Mouse (Mus musculus): ENCODE measurements at regions not wholly inside any gene's neighbourhood (a gene's known extent, or its start where the extent isn't known, plus 50 kb on each side); places are given as distances from the start of the nearest gene placed in this dataset.

GRCm38 (mm10) chr16:95057596-95057995 lies 60.1 kb upstream of the Kcnj6 start:
- DNase-seq: no peak

DNA sequence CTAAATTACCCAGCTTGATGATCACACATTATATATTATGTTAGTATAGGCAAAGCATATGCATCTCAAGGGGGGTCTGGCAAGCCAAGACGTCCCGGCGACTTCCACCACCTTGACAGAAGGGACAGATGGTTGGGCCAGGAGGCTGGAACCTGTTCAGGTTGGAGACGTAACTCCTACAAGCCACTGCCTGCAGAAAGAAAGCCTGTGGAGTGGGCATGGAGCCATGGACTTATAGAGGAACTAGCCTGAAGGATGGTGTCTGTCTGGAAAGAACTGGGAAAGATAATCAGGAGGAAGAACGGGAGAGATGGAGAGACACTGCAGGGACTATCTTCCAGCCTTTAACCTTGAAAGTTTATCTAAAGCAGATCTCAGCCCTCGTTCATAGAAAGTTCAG lies 66.9 kb upstream of the Kcnj6 start:
- DNase-seq: no peak

DNA sequence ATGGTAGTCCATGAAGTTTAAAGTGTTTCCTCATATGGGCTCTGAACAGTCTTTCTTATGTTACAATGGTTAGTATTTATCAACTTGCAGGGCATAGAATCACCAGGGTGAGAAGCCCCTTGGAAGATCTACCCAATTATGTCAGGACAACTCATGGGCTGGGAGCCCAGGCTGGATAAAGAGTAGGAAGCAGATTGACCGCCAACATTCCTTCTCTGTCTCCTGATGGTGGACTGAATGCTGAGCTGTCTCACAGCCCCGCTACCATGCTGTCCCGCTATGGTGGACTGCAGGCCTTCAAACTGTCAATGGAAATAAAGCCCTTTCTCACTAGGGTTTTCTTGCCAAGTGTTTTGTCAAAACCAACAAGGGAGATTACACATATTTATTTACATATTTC lies 69.2 kb upstream of the Kcnj6 start:
- DNase-seq: no peak

DNA sequence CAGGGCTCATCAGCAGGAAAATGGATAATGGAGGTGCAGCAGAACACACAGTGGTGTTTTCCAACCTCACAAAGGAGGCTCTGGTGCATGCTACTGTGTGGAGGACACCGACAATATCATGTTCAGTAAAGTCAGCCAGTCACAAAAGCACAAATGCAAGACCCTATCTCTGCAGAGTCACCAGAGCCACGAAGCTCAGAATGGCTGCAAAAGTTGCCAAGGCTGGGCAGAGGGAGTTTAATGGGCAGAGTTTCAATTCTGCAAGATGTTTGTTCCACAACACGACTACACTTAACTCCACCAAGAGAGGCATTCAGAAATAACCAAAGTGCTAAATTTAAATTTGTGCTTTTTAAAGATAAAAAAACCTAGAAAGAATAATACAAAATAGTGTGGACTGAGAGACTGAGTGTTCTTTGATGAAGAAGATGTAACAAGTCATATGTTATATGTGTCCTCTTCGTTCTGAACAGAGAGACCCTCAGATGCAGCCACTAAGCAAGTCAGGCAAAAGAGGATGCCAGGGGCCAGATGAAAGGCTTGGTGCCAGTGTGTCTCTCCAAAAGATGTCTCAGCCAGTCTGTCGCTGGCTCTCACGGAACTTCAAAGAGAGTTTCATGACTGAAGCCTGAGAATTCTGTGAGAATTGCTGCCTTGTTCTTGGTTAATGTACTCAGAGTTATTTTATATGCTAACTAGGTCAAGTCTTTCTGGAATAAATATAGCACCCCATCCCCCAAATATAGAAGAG lies 95.1 kb upstream of the Kcnj6 start:
- DNase-seq: no peak

- DNase-seq: peak; percentile 7
These were observed 96.3 kb upstream of the Kcnj6 start for GRCm38 (mm10) chr16:95093753-95094152.

- DNase-seq: no peak
These were observed 103.5 kb upstream of the Kcnj6 start for GRCm38 (mm10) chr16:95100954-95101353.

DNA sequence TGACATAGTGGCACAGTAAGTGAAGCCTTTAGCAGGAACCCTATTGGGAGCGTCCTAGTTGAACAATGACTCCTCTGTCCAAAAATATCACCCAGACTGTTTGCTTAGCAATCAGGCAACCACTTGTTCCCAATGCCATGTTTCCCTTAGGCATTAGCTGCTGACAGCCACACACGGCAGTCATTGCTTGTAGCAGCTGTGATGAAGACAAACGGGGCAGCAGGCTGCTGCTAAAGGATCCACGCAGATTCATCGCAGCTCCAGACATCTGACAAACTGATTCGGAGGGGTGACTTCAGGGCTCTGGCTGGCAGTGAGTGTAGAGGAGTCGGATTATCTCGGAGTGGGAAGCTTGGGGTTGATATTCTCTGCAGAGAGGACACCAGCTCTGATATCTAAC lies 120.0 kb upstream of the Kcnj6 start:
- no peak for DNase-seq

GRCm38 (mm10) chr16:95119293-95119692 lies 121.8 kb upstream of the Kcnj6 start:
- DNase-seq: no peak

- DNase-seq: no peak
These were observed 124.5 kb upstream of the Kcnj6 start for GRCm38 (mm10) chr16:95122048-95122447.

GRCm38 (mm10) chr16:95127616-95128015 lies 129.7 kb upstream of the Kcnj15 start:
- no peak for DNase-seq

GRCm38 (mm10) chr16:95131815-95132214 lies 125.5 kb upstream of the Kcnj15 start:
- no peak for DNase-seq

DNA sequence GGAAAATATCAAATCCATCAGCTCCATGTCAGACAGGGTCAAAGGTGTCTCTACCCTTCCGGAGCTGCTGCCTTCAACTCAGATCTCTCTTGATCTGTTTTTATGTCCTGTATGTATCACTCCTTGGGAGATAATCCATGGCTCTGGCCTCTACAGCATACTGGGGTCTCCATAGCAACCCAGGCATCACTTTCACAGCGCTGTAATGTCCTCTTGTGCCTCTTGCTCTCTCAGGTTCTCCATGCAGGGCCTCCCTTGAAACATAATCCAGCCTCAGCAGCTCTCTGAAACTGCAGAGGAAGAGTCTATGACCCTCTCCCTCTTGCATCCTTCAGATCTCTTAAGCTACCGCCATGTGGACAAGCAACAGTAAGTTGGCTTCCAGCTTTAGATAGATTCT lies 118.5 kb upstream of the Kcnj15 start:
- no peak for DNase-seq

DNA sequence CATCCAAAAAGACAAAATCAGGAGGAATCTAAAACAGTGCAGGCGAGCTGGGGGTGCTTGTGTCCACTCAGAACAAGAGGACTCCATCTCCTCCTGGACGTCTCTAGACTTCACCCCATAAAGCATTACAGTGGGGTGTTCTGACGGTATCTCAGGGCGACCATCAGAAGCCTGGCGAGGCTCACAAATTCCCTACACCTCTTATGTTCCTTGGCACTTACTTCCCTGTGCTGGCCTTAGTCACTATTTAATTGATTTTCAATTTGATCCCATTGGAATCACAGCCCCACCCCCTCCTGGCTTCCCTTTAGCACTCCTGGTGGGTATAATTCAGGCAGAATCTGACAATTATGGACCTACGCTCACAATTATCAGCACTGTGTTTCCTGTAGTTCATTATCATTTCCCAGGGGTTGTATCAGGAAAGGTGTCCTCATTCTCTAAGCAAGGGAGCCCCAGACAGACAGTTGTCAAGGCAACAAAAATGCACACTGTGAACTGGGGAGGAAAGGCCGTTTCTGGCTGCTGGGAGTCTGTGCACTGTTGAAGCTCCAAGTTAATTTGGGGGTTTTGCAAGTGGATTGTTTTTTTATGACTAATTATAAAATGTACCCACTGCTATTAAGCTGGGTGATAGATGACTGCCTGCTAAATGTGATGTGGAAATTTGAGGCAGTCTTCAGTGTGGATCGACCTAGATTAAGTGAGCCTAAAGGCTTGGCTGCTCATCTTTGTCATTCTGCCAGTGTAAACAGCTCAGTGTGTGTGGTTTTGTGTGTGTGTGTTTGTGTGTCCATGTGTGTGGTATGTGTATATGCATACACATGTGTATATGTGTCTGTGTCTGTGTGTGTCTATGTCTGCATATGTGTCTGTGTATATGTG lies 115.6 kb upstream of the Kcnj15 start:
- no peak for DNase-seq

DNA sequence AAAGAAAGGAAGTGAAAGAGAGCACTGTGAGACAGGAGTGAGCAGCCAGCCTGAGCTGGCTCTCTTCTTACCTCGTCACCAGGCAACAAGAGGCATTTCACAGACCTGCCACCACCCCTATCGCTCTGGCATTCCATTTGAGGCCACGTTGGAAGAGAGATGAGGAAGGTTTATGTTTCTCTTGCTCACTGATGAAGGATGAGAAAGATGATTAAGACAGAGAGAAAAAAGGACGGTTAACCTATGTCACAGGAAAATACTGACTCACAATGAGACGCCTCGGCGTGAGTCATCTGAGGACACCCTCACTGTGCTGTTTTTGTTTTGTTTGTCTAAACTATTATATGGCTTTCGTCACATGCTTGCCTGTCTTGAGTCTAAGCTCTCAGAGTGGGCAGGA lies 106.9 kb upstream of the Kcnj15 start:
- DNase-seq: no peak

DNA sequence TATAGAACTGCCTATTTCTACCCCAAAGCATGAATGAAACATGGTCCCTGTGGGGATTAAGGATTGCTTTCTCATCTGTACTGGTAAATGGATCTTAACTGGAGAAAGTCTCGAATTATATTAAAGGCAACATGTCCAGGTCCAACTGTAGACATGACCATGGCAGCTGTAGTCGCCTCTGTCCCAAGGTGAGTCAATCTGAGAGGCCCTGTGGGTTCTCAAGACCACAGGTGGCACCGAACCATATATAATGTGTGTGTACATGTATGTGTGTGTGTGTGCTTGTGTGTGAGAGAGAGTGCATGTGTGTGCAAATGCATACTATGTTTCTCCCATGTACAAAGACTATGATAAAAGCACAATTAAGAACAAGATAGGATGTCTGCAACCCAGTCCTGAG lies 105.9 kb upstream of the Kcnj15 start:
- no peak for DNase-seq

GRCm38 (mm10) chr16:95151914-95152313 lies 105.4 kb upstream of the Kcnj15 start:
- DNase-seq: no peak

DNA sequence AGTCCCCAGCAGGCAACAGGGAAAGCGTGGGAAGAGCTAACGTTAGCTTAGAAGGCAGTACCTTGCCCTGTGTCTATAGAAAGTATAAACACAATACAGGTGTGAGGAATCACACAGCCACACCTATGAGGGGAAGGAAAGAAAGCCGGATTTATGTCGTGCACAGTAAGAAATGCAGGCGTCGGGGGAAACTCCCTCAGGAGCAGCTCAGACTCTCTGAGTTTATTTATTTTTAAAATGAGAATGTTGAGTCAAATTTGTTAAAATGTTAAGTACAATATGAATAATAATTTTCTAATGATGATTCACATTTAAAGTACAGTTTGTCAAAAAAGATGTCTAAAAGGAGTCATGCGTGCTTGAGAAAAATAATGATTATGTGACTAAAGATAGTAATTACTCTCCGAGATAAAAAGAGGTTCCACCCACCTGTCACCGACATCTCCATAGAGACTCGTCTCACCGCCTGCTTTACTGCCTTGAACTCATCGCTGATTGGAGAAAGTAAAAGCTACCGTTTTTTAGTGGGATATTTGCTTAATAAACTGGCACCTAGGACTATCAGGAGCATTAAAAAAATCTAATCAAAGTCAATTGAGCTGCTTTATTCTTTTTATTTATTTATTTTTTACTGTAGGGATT lies 104.5 kb upstream of the Kcnj15 start:
- DNase-seq: no peak

DNA sequence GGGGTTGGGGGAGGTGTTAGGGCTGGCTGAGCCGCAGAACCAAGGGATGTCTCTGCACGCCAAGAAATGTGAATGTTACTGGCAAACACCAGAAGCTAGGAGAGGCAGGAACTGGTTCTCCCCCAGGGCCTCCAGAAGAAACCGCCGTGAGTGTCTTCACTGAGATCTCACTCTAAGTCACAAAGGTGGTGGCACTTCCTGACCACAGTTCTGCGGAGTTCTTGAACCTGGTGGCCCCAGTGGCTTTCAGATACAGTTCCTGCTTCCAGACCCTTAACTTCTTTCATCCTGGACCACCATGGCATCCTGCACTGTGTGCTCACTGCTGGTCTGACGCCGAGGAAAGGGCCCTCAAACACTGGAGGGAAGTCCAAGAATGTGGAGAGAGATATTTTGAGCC lies 89.0 kb upstream of the Kcnj15 start:
- no peak for DNase-seq

DNA sequence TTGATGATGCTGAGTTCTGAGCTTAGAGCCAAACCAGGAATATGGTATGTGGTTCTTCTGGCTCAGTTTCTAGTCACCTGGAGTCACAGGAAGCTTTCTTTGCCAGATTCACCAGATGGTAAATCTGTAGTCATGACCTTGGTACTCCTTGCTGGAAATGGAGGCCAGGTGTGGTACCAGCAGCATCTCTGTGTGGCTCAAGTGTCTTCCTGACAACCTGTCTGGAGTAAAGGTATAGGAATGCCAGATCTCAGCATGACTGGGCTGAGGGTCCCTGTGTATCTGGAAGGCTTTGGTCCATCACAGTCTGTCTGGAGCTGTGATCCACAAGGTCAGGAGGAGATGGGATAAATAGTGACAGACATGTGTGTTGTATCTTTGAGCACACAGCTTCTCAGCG lies 88.0 kb upstream of the Kcnj15 start:
- DNase-seq: no peak

DNA sequence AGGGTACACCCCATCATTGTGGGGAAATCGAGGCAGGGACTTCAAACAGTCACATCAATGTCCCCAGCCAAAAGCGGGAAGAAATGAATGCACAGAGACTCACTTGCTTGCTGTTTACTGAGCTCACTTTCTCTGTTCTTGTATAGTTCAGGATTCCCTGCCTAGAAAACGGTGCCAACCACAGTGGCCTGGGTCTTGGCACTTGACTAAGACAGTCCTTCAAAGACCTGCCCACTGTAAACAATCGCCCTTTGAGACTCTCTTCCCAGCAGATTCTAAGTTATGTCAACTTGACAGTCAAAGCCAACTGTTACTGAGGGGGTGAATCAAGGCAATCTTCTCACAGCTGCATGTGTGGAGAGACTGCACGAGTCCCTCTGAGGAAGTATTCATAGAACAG lies 76.8 kb upstream of the Kcnj15 start:
- no peak for DNase-seq

GRCm38 (mm10) chr16:95185341-95185740 lies 72.0 kb upstream of the Kcnj15 start:
- no peak for DNase-seq

DNA sequence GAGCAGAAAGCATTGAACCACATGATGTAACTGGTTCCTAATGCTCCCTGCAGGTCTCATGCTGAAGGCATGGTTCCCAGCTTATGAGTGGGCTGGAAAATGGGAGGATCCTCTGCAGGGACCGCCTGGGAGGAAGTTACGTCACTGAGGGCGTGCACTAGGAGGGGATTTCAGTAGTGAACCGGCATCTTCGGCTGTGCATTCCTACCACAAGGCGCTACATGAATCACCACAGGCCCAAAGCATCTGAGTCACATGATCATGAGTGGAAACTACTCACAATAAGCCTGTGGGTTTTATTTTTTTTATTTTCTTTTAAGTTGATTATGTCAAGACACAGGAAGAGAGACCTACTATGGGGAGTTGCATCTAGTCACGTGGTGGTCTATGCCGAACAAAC lies 68.2 kb upstream of the Kcnj15 start:
- no peak for DNase-seq

- DNase-seq: no peak
These were observed 63.2 kb upstream of the Kcnj15 start for GRCm38 (mm10) chr16:95194151-95194550.

DNA sequence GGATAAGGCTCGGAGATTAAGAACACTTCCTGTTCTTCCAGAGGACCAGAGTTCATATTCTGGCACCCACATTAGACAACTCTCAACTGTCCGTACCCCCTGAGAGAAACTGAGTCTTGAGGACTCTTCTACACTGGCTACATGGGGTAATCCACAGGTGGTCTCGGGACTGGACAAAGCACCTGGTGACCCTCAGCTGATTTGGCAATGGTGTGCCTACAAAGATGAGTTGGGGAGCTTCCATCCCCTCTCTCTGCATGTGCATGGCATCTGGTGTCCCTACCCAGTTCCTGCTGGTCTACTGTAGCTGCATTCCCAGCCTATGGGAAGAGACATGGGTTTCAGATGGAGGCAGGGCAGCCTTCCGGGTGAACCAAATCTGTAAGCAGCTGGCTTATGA lies 61.2 kb upstream of the Kcnj15 start:
- DNase-seq: no peak
